In genomic region chr10:58595197-58595596, GRCm38 (mm10) we compare ENCODE assay signal across 16 mouse cellular contexts.
"Had no signal": no experiment of that assay in that cellular context is flagged by ENCODE, and none has a peak within 500 bp of the region (broad histone marks: within the 10 kb centered on the region; RNA-seq: fewer than 3 reads in every experiment).

No protein-coding gene starts in this region.

- H3K9me3 ChIP-seq: lung, embryonic 15.5 days; midbrain, embryonic 13.5 days; midbrain, embryonic 15.5 days; stomach, embryonic 15.5 days had no signal

- H3K4me1 ChIP-seq: lung, embryonic 15.5 days; megakaryocyte, embryonic 14.5 days; midbrain, embryonic 13.5 days; midbrain, embryonic 15.5 days; stomach, embryonic 15.5 days had no signal

- H3K36me3 ChIP-seq: lung, embryonic 15.5 days; midbrain, embryonic 13.5 days; midbrain, embryonic 15.5 days; stomach, embryonic 15.5 days had no signal

- H3K4me3 ChIP-seq: lung, embryonic 15.5 days; megakaryocyte, embryonic 14.5 days; midbrain, embryonic 13.5 days; midbrain, embryonic 15.5 days; neural tube, embryonic 13.5 days; stomach, embryonic 15.5 days had no signal

- H3K27me3 ChIP-seq: lung, embryonic 15.5 days; midbrain, embryonic 13.5 days; midbrain, embryonic 15.5 days; neural tube, embryonic 13.5 days; stomach, embryonic 15.5 days had no signal

- DNase-seq: liver, postnatal 0 days; lung, adult 2 months; lung, postnatal 14 days; lung, postnatal 36 days; right cerebral cortex, postnatal 14 days; thymus, adult 2 months; thymus, postnatal 25 days; thymus, postnatal 4 days had no signal

- H3K27ac ChIP-seq: lung, embryonic 15.5 days; macrophage; midbrain, embryonic 13.5 days; midbrain, embryonic 15.5 days; neural tube, embryonic 13.5 days; stomach, embryonic 15.5 days; stomach, postnatal 0 days had no signal
